In genomic region chr7:27361283-27361946, GRCm38 (mm10) we compare ENCODE assay signal across 8 mouse cellular contexts. TPM values are rescaled to one million over a fixed set of nuclear protein-coding genes. Genes with fewer than 3 reads are reported as not detected.
A peak's percentile ranks its signal among the peaks of the same experiment; 100 is the strongest.
DNase-seq lines count a peak whose midpoint lies in the region; ATAC-seq lines count a peak whose summit lies in the region.

No protein-coding gene starts in this region.

- no peaks in the 10 kb centered on the region for H3K36me3 ChIP-seq in hindbrain, embryonic 11.5 days (ENCODE audit: control insufficient read depth, insufficient read depth, low read length)

- peak; percentile 93 for ATAC-seq in hindbrain, embryonic 11.5 days (ENCODE audit: low FRiP score)

- H3K27ac ChIP-seq in hindbrain, embryonic 11.5 days (ENCODE audit: low read depth, low read length): no peak overlapping the region

- peaks cover 54% of the 10 kb centered on the region for H3K27me3 ChIP-seq in hindbrain, embryonic 11.5 days (ENCODE audit: control insufficient read depth, insufficient read depth, low read length)

- H3K4me2 ChIP-seq in hindbrain, embryonic 11.5 days (replicated peaks; ENCODE audit: low read depth, low read length): peak overlapping the region; percentile 54

- H3K4me3 ChIP-seq in hindbrain, embryonic 11.5 days (ENCODE audit: low read depth, low read length): peak overlapping the region; percentile 44

- H3K9ac ChIP-seq in hindbrain, embryonic 11.5 days (ENCODE audit: low read depth, low read length): peak overlapping the region; percentile 48; the same call in 1 of the 2 replicates

- DNase-seq in Muller cell, postnatal 12 days (ENCODE audit: inconsistent ontology term): peak; percentile 100
- DNase-seq in cerebellum, adult 9-11 months: peak; percentile 99
- peak; percentile 97 to 99 for DNase-seq in frontal cortex, adult 2 months (ENCODE audit: extremely low spot score in 1 of 2, low spot score in 1 of 2)
- DNase-seq in hindbrain, embryonic 11.5 days (ENCODE audit: low spot score): peak; percentile 100
- DNase-seq in layer of hippocampus, postnatal 10 days (ENCODE audit: low spot score in 2 of 2): peak; percentile 99
- DNase-seq in lung, postnatal 10 days: peak; percentile 100
- peak; percentile 98 for DNase-seq in retina, adult 2 months (ENCODE audit: low read depth, low spot score)
- peak; percentile 94 to 96 for DNase-seq in thymus, postnatal 36 days

- under 1% methylated on average over 50 of the region's 52 CpGs for WGBS in hindbrain, embryonic 11.5 days

- H3K4me1 ChIP-seq in hindbrain, embryonic 11.5 days (replicated peaks; ENCODE audit: control insufficient read depth, insufficient read depth, low read length): peaks cover 5% of the 10 kb centered on the region

- H3K9me3 ChIP-seq in hindbrain, embryonic 11.5 days (ENCODE audit: control insufficient read depth, low read length): no peaks in the 10 kb centered on the region

RNA-seq across cellular contexts. Expression of gene Gm20479, which starts 4.2 kb away (rescaled TPM):
- polyA plus RNA-seq in frontal cortex, adult 2 months (2012; rRNA removed): 0.25 TPM in 1 of 2 replicates, not detected in the other
- polyA plus RNA-seq in hindbrain, embryonic 11.5 days (2014; fragmentation: Nextera tagmentation; extraction: Ambion mirVana): 0.33 and 0.57 TPM in 2 replicates
- total RNA-seq in layer of hippocampus, postnatal 10 days (2021): not detected

RNA-seq across cellular contexts. Expression of gene Shkbp1, which starts 5.6 kb away (rescaled TPM):
- 58.4 and 62.8 TPM in 2 replicates for polyA plus RNA-seq in frontal cortex, adult 2 months (2012; rRNA removed)
- 51.5 and 56.7 TPM in 2 replicates for polyA plus RNA-seq in hindbrain, embryonic 11.5 days (2014; fragmentation: Nextera tagmentation; extraction: Ambion mirVana)
- 10 to 100 TPM; 24.9 to 29.9 TPM for total RNA-seq in layer of hippocampus, postnatal 10 days (2021)

RNA-seq across cellular contexts. Expression of gene Ltbp4, which starts 23.9 kb away (rescaled TPM):
- 68.8 and 69.8 TPM in 2 replicates for polyA plus RNA-seq in frontal cortex, adult 2 months (2012; rRNA removed)
- polyA plus RNA-seq in hindbrain, embryonic 11.5 days (2014; fragmentation: Nextera tagmentation; extraction: Ambion mirVana): 2.4 and 3.9 TPM in 2 replicates
- total RNA-seq in layer of hippocampus, postnatal 10 days (2021): 10 to 100 TPM; 49.9 to 59.2 TPM

Comparison
In these comparisons a context has a peak if more than half of its experiments do, and no peak if none do; other contexts are left out.
1. RNA of gene Ltbp4, which starts 23.9 kb away (polyA plus RNA-seq): 68.8 to 69.8 TPM in frontal cortex, adult 2 months; 2.4 to 3.9 TPM in hindbrain, embryonic 11.5 days; every median in the first group is over 10 times any median in the second.
2. Peak in every context shown above with its lines, with median percentiles within 50 percentile points of each other: DNase-seq.